Mouse (Mus musculus): Measurements from ENCODE around the gene Mus81.

- TF ChIP-seq CTCF (IDR thresholded peaks at IDR 0.05; ENCODE audit: low read depth, low read length) (no peak), TAL1 (conservative IDR thresholded peaks at IDR 0.05; ENCODE audit: low read depth, low read length) (no peak)
Observed at GRCm38 (mm10) chr19:5485371-5485770, 2.8 kb downstream of the Mus81 start.

Measured in G1E (cell line).